In the genomic region with DNA sequence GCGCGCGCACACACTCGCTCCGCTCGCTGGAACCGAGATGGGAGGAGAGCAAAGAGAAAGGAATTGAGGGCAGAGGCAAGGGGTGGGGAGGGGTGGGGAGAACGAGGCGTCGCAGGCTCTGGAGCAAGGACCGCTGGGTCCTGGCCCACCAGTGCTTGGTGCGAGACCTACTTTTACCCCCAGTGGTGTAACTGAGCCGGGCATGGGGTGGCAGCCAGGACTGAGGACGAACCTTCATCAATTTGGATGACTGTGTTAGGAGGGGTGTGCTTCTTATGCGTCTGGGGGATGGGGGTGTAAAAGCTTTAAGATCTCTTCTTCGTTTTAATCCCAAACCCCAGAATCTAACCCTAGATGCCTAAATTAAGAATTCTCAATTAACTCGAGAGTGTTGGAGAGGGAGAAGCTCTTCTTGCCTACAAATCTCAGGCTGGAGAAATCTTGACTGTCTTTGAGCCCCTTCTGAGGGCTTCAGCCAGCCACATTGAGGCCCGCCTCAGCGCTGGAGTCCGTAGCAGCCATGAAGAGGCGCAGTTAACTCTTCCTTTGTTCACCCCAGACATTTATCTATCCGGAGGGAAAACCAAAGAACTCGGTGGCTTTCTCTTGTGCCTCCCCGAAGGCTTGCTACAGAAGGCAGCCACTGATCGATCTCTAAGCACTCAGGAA, we compare ENCODE assay signal across 8 mouse cellular contexts. TPM values are rescaled to one million over a fixed set of nuclear protein-coding genes. Genes with fewer than 3 reads are reported as not detected.
A peak's percentile ranks its signal among the peaks of the same experiment; 100 is the strongest.
DNase-seq lines count a peak whose midpoint lies in the region; ATAC-seq and TF ChIP-seq lines count a peak whose summit lies in the region.

No protein-coding gene starts in this region.

- no peaks in the 10 kb centered on the region for H3K27me3 ChIP-seq in heart, embryonic 11.5 days (ENCODE audit: control insufficient read depth, insufficient read depth, low read length)
- peaks cover 3% of the 10 kb centered on the region for H3K27me3 ChIP-seq in C2C12 (ENCODE audit: control insufficient read depth, insufficient read depth, insufficient read length)
- H3K27me3 ChIP-seq in forebrain, embryonic 14.5 days (replicated peaks; ENCODE audit: control insufficient read depth, insufficient read depth, low read length) = no peaks in the 10 kb centered on the region
- H3K27me3 ChIP-seq in liver, embryonic 15.5 days = peaks cover 66% of the 10 kb centered on the region

- H3K4me3 ChIP-seq in heart, embryonic 11.5 days (ENCODE audit: low read depth, low read length) = peak overlapping the region; percentile 78
- peak overlapping the region; percentile 54 for H3K4me3 ChIP-seq in C2C12 (ENCODE audit: insufficient read depth, poor library complexity, severe bottlenecking)
- H3K4me3 ChIP-seq in forebrain, embryonic 14.5 days (ENCODE audit: low read depth, low read length) = peak overlapping the region; percentile 67
- peak overlapping the region; percentile 48 for H3K4me3 ChIP-seq in liver, embryonic 15.5 days (replicated peaks)

- DNase-seq in heart, postnatal 4 days = no peak
- DNase-seq in forebrain, embryonic 14.5 days (ENCODE audit: low spot score) = no peak
- no peak for DNase-seq in urinary bladder, postnatal 36 days (ENCODE audit: low spot score in 2 of 2)
- no peak for DNase-seq in ovary, postnatal 10 days (ENCODE audit: low spot score)

- peaks cover 50% of the 10 kb centered on the region for H3K79me2 ChIP-seq in C2C12 (ENCODE audit: control insufficient read depth, insufficient read depth)

- no peaks in the 10 kb centered on the region for H3K36me3 ChIP-seq in heart, embryonic 11.5 days (ENCODE audit: control insufficient read depth, insufficient read depth, low read length)
- peaks cover 10% of the 10 kb centered on the region for H3K36me3 ChIP-seq in C2C12 (ENCODE audit: control insufficient read depth, insufficient read depth)
- H3K36me3 ChIP-seq in forebrain, embryonic 14.5 days (ENCODE audit: control insufficient read depth, insufficient read depth, low read length) = no peaks in the 10 kb centered on the region
- H3K36me3 ChIP-seq in liver, embryonic 15.5 days (replicated peaks) = no peaks in the 10 kb centered on the region

- no peak for TF ChIP-seq CTCF in C2C12 (IDR thresholded peaks at IDR 0.05; ENCODE audit: control insufficient read depth, insufficient read depth, insufficient read length)

- no peak; the same call in 1 of the 2 replicates for ATAC-seq in heart, embryonic 11.5 days (replicated peaks; ENCODE audit: insufficient number of reproducible peaks, low FRiP score, low TSS enrichment)
- ATAC-seq in forebrain, embryonic 14.5 days = no peak
- no peak for ATAC-seq in liver, embryonic 15.5 days (ENCODE audit: insufficient read depth)
- no peak for ATAC-seq in megakaryocyte progenitor cell, adult 5-6 weeks (replicated peaks; ENCODE audit: poor library complexity)

- peak overlapping the region; percentile 89 for H3K4me2 ChIP-seq in heart, embryonic 11.5 days
- peak overlapping the region; percentile 83 for H3K4me2 ChIP-seq in forebrain, embryonic 14.5 days (ENCODE audit: low read length)
- peak overlapping the region; percentile 68 for H3K4me2 ChIP-seq in liver, embryonic 15.5 days

- no peaks in the 10 kb centered on the region for H3K9me3 ChIP-seq in heart, embryonic 11.5 days (replicated peaks; ENCODE audit: control insufficient read depth, low read length)
- H3K9me3 ChIP-seq in forebrain, embryonic 14.5 days (replicated peaks; ENCODE audit: control insufficient read depth, low read length) = no peaks in the 10 kb centered on the region
- H3K9me3 ChIP-seq in liver, embryonic 15.5 days (replicated peaks) = no peaks in the 10 kb centered on the region

- peak overlapping the region; percentile 85 for H3ac ChIP-seq in C2C12 (ENCODE audit: control insufficient read depth, insufficient read length, low read depth)

- 1% methylated on average over 25 of the region's 25 CpGs for WGBS in heart, embryonic 11.5 days (ENCODE audit: insufficient replicate concordance)
- 2% methylated on average over 24 of the region's 25 CpGs for WGBS in forebrain, embryonic 14.5 days
- WGBS in liver, embryonic 15.5 days (ENCODE audit: insufficient replicate concordance) = 2% methylated on average over 25 of the region's 25 CpGs

- peaks cover 30% of the 10 kb centered on the region for H3K4me1 ChIP-seq in heart, embryonic 11.5 days (ENCODE audit: control insufficient read depth, insufficient read depth, low read length)
- peaks cover 15% of the 10 kb centered on the region; the same call in 1 of the 2 replicates for H3K4me1 ChIP-seq in forebrain, embryonic 14.5 days (ENCODE audit: control insufficient read depth, insufficient read depth, low read length)
- H3K4me1 ChIP-seq in liver, embryonic 15.5 days (replicated peaks) = peaks cover 19% of the 10 kb centered on the region

- peaks cover 41% of the 10 kb centered on the region for H3K79me3 ChIP-seq in C2C12 (ENCODE audit: low read depth)

- H3K27ac ChIP-seq in heart, embryonic 11.5 days (ENCODE audit: low read depth, low read length) = peak overlapping the region; percentile 91; the same call in 1 of the 2 replicates
- H3K27ac ChIP-seq in forebrain, embryonic 14.5 days (ENCODE audit: low read depth, low read length) = peak overlapping the region; percentile 71; the same call in 1 of the 2 replicates
- H3K27ac ChIP-seq in liver, embryonic 15.5 days (replicated peaks) = no peak overlapping the region

- H3K9ac ChIP-seq in heart, embryonic 11.5 days (ENCODE audit: low read depth, low read length) = peak overlapping the region; percentile 93
- peak overlapping the region; percentile 80 for H3K9ac ChIP-seq in forebrain, embryonic 14.5 days (ENCODE audit: low read length)
- no peak overlapping the region for H3K9ac ChIP-seq in liver, embryonic 15.5 days

TF ChIP-seq in C2C12, 6 proteins besides CTCF, POLR2A, EP300 and RAD21:
- TF ChIP-seq MYOG (IDR thresholded peaks at IDR 0.05; ENCODE audit: control insufficient read depth, extremely low read depth, insufficient read length) = no peak
- TF ChIP-seq CEBPB (IDR thresholded peaks at IDR 0.05; ENCODE audit: low read depth) = no peak
- no peak for TF ChIP-seq USF1 (IDR thresholded peaks at IDR 0.05; ENCODE audit: low read depth)
TF ChIP-seq in C2C12: peak in this region for 0.

RNA-seq across cellular contexts. Expression of gene Kirrel, which starts 0.4 kb away (rescaled TPM):
- polyA plus RNA-seq in heart, embryonic 11.5 days (2014; fragmentation: Nextera tagmentation; extraction: Ambion mirVana) = 9.9 and 12.6 TPM in 2 replicates
- 10 to 100 TPM; 19.5 to 19.6 TPM for total RNA-seq in heart, postnatal 4 days (2021)
- 42.4 TPM for polyA plus RNA-seq in C2C12 (2012; fragmentation: generic; extraction: Trizol)
- 2.2 and 2.9 TPM in 2 replicates for polyA plus RNA-seq in forebrain, embryonic 14.5 days (2014; fragmentation: Nextera tagmentation; extraction: Ambion mirVana)
- polyA plus RNA-seq in liver, embryonic 15.5 days (2015; fragmentation: Nextera tagmentation; extraction: Ambion mirVana) = 0.67 and 0.92 TPM in 2 replicates
- total RNA-seq in megakaryocyte progenitor cell, adult 5-6 weeks (2015) = not detected in 2 replicates
- total RNA-seq in megakaryocyte progenitor cell, adult 5-6 weeks (2017) = not detected in 2 replicates
